Mouse (Mus musculus) intestine, embryonic 15.5 days (tissue): ENCODE results near the gene Chrna1. TPM values are rescaled to one million over a fixed set of nuclear protein-coding genes. Genes with fewer than 3 reads are reported as not detected.

Experiments
- ATAC-seq: fragments of 200-750 bp; cut with Nextera tagmentation; 2 replicates; pipeline ENCODE4 v1.8.0; 2017; ENCODE audit warnings: moderate TSS enrichment, moderate library complexity
- H3K27ac ChIP-seq: fragments of 300-500 bp; sonication (generic); 2 replicates; pipeline ENCODE4 v1.5.1; 2015; ENCODE audit warnings: mild to moderate bottlenecking, inconsistent platforms
- H3K27me3 ChIP-seq: fragments of 300-500 bp; sonication (generic); replicated peaks from 2 replicates; pipeline ENCODE4 v1.6.1; 2015; ENCODE audit warnings: inconsistent platforms
- H3K36me3 ChIP-seq: fragments of 300-500 bp; sonication (generic); 2 replicates; pipeline ENCODE4 v1.6.1; 2015; ENCODE audit warnings: inconsistent platforms
- H3K4me1 ChIP-seq: fragments of 300-500 bp; sonication (generic); replicated peaks from 2 replicates; pipeline ENCODE4 v1.6.1; 2015; ENCODE audit warnings: inconsistent platforms
- H3K4me2 ChIP-seq: fragments of 300-500 bp; sonication (generic); replicated peaks from 2 replicates; pipeline ENCODE4 v1.6.1; 2015; ENCODE audit warnings: mild to moderate bottlenecking, inconsistent platforms
- H3K4me3 ChIP-seq: fragments of 300-500 bp; sonication (generic); replicated peaks from 2 replicates; pipeline ENCODE4 v1.5.1; 2015; ENCODE audit warnings: inconsistent platforms
- H3K9ac ChIP-seq: fragments of 300-500 bp; sonication (generic); 2 replicates; pipeline ENCODE4 v1.6.1; 2015; ENCODE audit warnings: inconsistent platforms
- H3K9me3 ChIP-seq: fragments of 300-500 bp; sonication (generic); 2 replicates; pipeline ENCODE4 v1.6.1; 2016; ENCODE audit warnings: inconsistent platforms
- WGBS: fragments of 180-500 bp; shearing (Covaris S2); methylation state at CpG from one replicate; pipeline ENCODE4 v1.1.7; 2015; 5-methylcytosine and 5-hydroxymethylcytosine counted together
- polyA plus RNA-seq: library from polyadenylated mRNA; unstranded; fragments of >200 nt; fragmentation: Nextera tagmentation; extraction: Ambion mirVana; gene quantifications from 2 replicates; pipeline ENCODE4 v1.2.1, GENCODE M21; 2015

Chrna1 gene
- polyA plus RNA-seq, 1 experiment from 2014 or later = 0.25 TPM

- Histone ChIP-seq H3K4me2 (no peak overlapping the region), H3K4me1 (no peaks in the 10 kb centered on the region)
- ATAC-seq = no peak
Measured at GRCm38 (mm10) chr2:73547256-73547655, 32.9 kb downstream of the Chrna1 start.

DNA sequence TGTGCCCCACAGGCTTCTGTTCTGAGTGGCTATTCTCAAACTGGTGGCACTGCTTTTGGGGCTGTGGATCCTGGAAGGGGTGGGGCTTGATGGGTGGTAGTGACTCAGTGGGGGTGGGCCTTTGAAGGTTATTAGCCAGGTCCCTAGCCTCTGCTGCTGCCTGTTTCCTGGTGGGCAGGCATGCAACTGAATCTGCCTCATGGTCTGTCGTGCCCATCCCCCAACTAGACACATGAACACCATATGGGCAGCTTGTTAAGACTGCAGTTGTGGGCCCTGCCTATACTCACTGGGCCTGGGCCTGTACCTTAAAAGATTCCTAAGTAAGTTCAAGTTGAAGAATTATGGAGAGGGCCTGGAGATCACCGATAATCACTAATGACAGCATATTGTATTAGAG is 34.6 kb downstream of the Chrna1 start:
- Histone ChIP-seq H3K27me3 (no peaks in the 10 kb centered on the region; the same call in 1 of the 2 replicates), H3K27ac (no peak overlapping the region), H3K9me3 (no peaks in the 10 kb centered on the region), H3K36me3 (no peaks in the 10 kb centered on the region), H3K9ac (no peak overlapping the region), H3K4me3 (no peak overlapping the region), H3K4me2 (no peak overlapping the region), H3K4me1 (no peaks in the 10 kb centered on the region; the same call in 1 of the 2 replicates)
- ATAC-seq = no peak
- 78% methylated on average over 2 of the region's 2 CpGs for WGBS

More at GRCm38 (mm10) chr2:73547256-73547655, 32.9 kb downstream of the Chrna1 start:
- Histone ChIP-seq H3K9ac (no peak overlapping the region), H3K9me3 (no peaks in the 10 kb centered on the region), H3K27me3 (no peaks in the 10 kb centered on the region; the same call in 1 of the 2 replicates), H3K27ac (no peak overlapping the region), H3K36me3 (no peaks in the 10 kb centered on the region), H3K4me3 (no peak overlapping the region)
- 89% methylated on average over 4 of the region's 4 CpGs for WGBS

- no peaks in the 10 kb centered on the region for H3K9me3 ChIP-seq
- H3K36me3 ChIP-seq = no peaks in the 10 kb centered on the region
- H3K4me2 ChIP-seq = peak overlapping the region; percentile 44
- no peak overlapping the region for H3K9ac ChIP-seq
- 19% methylated on average over 16 of the region's 16 CpGs for WGBS
- H3K27ac ChIP-seq = no peak overlapping the region
- no peaks in the 10 kb centered on the region; the same call in 1 of the 2 replicates for H3K27me3 ChIP-seq
- H3K4me3 ChIP-seq = no peak overlapping the region
- H3K4me1 ChIP-seq = no peaks in the 10 kb centered on the region; the same call in 1 of the 2 replicates
- peak; percentile 46 for ATAC-seq
Measured at GRCm38 (mm10) chr2:73540450-73541162, 39.5 kb downstream of the Chrna1 start.

- H3K27ac ChIP-seq = no peak overlapping the region
- no peaks in the 10 kb centered on the region for H3K9me3 ChIP-seq
- ATAC-seq = no peak
- no peak overlapping the region for H3K4me2 ChIP-seq
- no peaks in the 10 kb centered on the region for H3K36me3 ChIP-seq
- H3K9ac ChIP-seq = no peak overlapping the region
- no peaks in the 10 kb centered on the region; the same call in 1 of the 2 replicates for H3K4me1 ChIP-seq
- no peak overlapping the region for H3K4me3 ChIP-seq
- 20% methylated on average over 1 of the region's 1 CpGs for WGBS
- H3K27me3 ChIP-seq = no peaks in the 10 kb centered on the region; the same call in 1 of the 2 replicates
Measured at GRCm38 (mm10) chr2:73539697-73540096, 40.4 kb downstream of the Chrna1 start.

DNA sequence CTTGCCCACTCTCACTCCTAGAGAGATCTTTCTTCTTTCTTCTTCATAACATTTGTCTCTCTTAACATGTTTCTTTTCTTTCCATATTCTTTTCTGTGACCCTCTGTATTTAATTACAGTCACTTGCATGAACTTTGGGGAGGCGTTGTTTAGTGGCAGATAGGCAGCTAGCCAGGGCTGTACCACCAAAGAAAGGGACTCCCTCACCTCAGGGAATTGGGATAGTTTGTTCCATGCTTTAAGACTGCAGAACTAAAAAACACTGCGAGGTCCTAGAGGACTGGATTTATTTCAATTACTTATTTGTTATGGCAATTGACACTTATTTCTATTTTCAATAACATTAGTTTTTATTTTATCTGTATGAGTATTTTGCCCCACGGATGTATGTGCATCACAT is 41.0 kb downstream of the Chrna1 start:
- Histone ChIP-seq H3K4me3 (no peak overlapping the region), H3K27ac (no peak overlapping the region), H3K27me3 (no peaks in the 10 kb centered on the region; the same call in 1 of the 2 replicates), H3K4me1 (no peaks in the 10 kb centered on the region; the same call in 1 of the 2 replicates), H3K9me3 (no peaks in the 10 kb centered on the region), H3K36me3 (no peaks in the 10 kb centered on the region), H3K9ac (no peak overlapping the region), H3K4me2 (no peak overlapping the region)
- 86% methylated on average over 3 of the region's 3 CpGs for WGBS
- no peak for ATAC-seq

GRCm38 (mm10) chr2:73538590-73538989 is 41.5 kb downstream of the Chrna1 start:
- H3K36me3 ChIP-seq = no peaks in the 10 kb centered on the region
- H3K27ac ChIP-seq = no peak overlapping the region
- H3K4me1 ChIP-seq = no peaks in the 10 kb centered on the region; the same call in 1 of the 2 replicates
- WGBS = 59% methylated on average over 13 of the region's 13 CpGs
- no peak overlapping the region for H3K4me3 ChIP-seq
- ATAC-seq = no peak
- H3K9ac ChIP-seq = no peak overlapping the region
- no peaks in the 10 kb centered on the region for H3K9me3 ChIP-seq
- no peaks in the 10 kb centered on the region for H3K27me3 ChIP-seq
- no peak overlapping the region for H3K4me2 ChIP-seq

GRCm38 (mm10) chr2:73536091-73536783 is 43.9 kb downstream of the Chrna1 start:
- WGBS = 79% methylated on average over 15 of the region's 15 CpGs
- Histone ChIP-seq H3K4me3 (no peak overlapping the region), H3K9ac (no peak overlapping the region), H3K4me2 (no peak overlapping the region), H3K9me3 (no peaks in the 10 kb centered on the region), H3K27ac (no peak overlapping the region), H3K27me3 (no peaks in the 10 kb centered on the region), H3K36me3 (no peaks in the 10 kb centered on the region), H3K4me1 (no peaks in the 10 kb centered on the region; the same call in 1 of the 2 replicates)
- no peak for ATAC-seq

DNA sequence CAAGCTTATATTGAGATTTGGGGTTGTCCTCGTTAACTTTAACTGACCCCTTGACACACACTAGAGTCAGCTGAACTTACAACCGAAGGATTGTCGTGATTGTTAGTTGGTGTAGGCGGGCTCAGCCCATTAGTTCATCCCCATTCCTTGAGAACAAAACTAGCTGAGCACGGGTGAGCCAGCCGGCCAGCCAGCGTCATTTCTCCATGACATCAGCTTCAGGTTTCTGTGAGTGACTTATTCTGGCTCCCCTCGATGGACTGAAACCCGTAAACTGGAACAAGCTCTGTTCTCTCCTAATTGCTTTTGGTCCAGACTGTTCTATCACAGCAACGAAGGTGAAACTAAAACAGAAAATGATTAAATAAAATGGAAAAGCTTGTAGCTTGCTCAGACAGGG is 45.4 kb downstream of the Chrna1 start:
- no peak overlapping the region for H3K9ac ChIP-seq
- H3K4me3 ChIP-seq = no peak overlapping the region
- no peaks in the 10 kb centered on the region; the same call in 1 of the 2 replicates for H3K4me1 ChIP-seq
- no peak overlapping the region for H3K4me2 ChIP-seq
- H3K27ac ChIP-seq = no peak overlapping the region
- 82% methylated on average over 10 of the region's 10 CpGs for WGBS
- no peaks in the 10 kb centered on the region for H3K36me3 ChIP-seq
- ATAC-seq = no peak
- no peaks in the 10 kb centered on the region for H3K9me3 ChIP-seq
- H3K27me3 ChIP-seq = no peaks in the 10 kb centered on the region

DNA sequence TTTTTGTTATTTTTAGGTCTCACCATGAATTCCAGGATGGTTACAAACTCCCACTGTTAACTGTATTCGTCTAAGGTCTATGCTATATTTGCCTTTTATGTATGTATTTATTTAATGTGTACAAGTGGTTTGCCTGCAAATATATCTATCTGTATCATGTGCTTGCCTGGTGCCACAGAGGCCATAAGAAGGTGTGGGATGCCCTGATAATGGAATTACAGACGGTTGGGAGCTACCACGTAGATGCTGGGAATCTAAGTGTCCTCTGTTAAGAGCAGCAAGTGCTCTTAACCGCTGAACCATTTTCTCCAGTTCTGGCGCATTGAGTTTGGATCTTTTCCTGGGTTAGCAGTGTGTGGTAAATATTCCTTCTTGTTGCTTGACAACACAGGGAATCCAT is 49.7 kb downstream of the Chrna1 start:
- Histone ChIP-seq H3K4me3 (no peak overlapping the region), H3K27ac (no peak overlapping the region), H3K36me3 (no peaks in the 10 kb centered on the region), H3K9me3 (no peaks in the 10 kb centered on the region), H3K4me1 (peaks cover 10% of the 10 kb centered on the region), H3K27me3 (no peaks in the 10 kb centered on the region), H3K9ac (no peak overlapping the region), H3K4me2 (no peak overlapping the region; the same call in 1 of the 2 replicates)
- 73% methylated on average over 5 of the region's 5 CpGs for WGBS
- ATAC-seq = no peak

DNA sequence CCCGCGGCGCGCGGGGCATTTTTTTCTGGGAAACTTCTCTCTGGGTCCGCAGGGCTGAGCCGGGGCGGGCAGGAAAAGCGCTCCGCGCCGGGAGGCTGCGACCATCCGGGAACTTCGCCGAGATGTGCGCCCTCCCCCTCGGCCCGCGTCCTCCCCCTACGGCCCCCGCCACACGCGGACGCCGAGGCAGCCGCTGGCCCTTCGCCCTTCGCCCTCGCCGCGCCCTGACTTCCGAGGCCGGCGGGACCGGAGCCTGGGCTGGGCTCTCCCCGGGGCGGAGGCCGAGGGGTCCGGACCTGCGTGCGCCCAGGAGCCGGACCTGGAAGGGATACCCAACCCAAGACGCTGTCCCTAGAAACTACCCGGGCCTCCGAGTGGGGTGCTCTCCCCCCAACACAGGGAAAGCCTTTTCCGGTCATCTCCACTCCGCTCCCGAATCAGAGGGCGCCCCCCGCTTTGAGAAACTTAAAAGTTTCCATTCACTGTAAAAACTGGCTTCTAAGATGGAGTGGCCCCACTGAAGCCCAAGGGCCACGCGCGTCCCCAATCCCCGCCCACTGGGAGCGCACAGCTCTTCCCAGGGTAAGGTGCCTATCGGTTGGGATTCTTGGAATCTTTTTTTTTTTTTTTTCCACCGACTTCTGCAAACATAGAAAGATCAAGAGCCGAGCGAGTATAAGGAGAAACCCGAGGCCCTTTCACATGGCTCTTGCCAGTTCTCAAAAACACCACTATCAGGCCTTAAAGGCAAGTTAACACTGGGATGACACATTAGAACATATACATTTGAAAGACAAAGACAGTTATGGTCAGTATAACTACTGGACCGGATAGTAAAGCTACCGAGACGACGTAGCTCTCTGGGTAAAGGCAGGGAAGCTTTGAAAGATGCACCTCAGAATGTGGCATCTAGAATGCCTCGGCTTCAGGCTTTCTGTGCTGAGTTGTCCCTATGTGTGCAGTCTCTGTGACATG is 50.5 kb downstream of the Chrna1 start, which contains the start of gene Wipf1:
Wipf1 (minus strand) TSS at position 379 of the 975 bp plus-strand sequence.
- H3K4me3 ChIP-seq = peak within 1 kb of the TSS; percentile 87
- H3K27me3 ChIP-seq = no peaks in the 10 kb centered on the region
- WGBS = 2% methylated on average over 66 of the region's 66 CpGs
- peak within 1 kb of the TSS; percentile 95 for H3K9ac ChIP-seq
- peaks cover 10% of the 10 kb centered on the region for H3K4me1 ChIP-seq
- no peaks in the 10 kb centered on the region for H3K9me3 ChIP-seq
- H3K27ac ChIP-seq = peak within 1 kb of the TSS; percentile 95
- peak; percentile 86 for ATAC-seq
- peak within 1 kb of the TSS; percentile 70 for H3K4me2 ChIP-seq
- H3K36me3 ChIP-seq = no peaks in the 10 kb centered on the region

DNA sequence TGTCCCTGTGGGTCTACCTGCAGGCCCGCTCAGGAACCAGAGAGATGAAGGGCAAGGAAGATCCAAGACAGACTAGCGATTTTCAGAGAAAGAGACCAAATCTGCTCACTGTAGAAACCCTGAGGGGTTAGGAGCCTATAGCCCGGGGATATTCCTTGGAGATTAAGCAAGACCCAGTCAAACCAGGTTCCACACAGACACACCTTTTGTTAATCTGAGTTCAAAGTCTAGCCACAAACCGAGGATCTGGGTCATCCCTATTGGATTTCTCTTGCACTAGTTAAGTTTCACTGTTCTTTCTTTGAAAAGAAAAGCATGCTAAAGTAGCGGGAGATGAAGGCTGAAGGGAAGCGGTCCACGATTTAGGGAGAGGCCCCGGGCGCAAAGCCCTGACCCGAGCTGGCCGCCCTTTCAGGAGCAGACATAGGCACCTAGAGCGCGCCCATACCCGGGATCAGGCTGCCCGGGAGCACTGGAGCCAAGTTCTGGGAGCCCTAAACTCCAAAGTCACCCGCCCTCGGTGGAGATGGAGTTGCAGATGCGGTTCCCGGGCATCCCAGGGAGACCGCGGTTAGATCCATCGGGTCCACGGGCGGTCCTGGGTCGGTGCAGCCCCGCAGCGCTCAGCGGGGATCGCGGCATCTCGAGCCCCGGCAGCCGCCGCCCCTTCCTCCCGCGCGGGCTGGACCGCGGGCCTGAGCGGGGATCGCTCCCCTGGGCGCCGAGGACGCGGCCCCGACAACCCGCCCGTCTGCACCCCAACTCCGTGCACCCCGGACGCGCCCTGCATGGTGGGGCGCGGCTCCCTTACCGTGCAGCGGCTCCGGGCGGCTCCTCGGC is 51.4 kb downstream of the Chrna1 start:
- no peaks in the 10 kb centered on the region for H3K27me3 ChIP-seq
- peak overlapping the region; percentile 87 for H3K4me3 ChIP-seq
- H3K27ac ChIP-seq = peak overlapping the region; percentile 95
- H3K9ac ChIP-seq = peak overlapping the region; percentile 95
- no peaks in the 10 kb centered on the region for H3K36me3 ChIP-seq
- 1% methylated on average over 55 of the region's 59 CpGs for WGBS
- peaks cover 10% of the 10 kb centered on the region for H3K4me1 ChIP-seq
- ATAC-seq = peak; percentile 80
- peak overlapping the region; percentile 70 for H3K4me2 ChIP-seq
- H3K9me3 ChIP-seq = no peaks in the 10 kb centered on the region
